Mouse (Mus musculus): ENCODE results near the gene Shisal2b.

The Shisal2b gene

GRCm38 (mm10) chr13:104816635-104817571 lies 46.8 kb downstream of the Shisal2b start, which contains the start of gene Cwc27:
Gene Cwc27 (minus strand): TSS chr13:104817142.
- peak; percentile 86 for DNase-seq (ENCODE audit: extremely low spot score, low read depth, low spot score)

GRCm38 (mm10) chr13:104816270-104816634 lies 47.4 kb downstream of the Shisal2b start:
- DNase-seq (ENCODE audit: extremely low spot score, low read depth, low spot score) = no peak

GRCm38 (mm10) chr13:104805681-104806080 lies 58.0 kb downstream of the Shisal2b start:
- peak; percentile 42 for DNase-seq (ENCODE audit: extremely low spot score, low read depth, low spot score)

GRCm38 (mm10) chr13:104799566-104800182 lies 64.0 kb downstream of the Shisal2b start:
- no peak for DNase-seq (ENCODE audit: extremely low spot score, low read depth, low spot score)

GRCm38 (mm10) chr13:104799067-104799466 lies 64.6 kb downstream of the Shisal2b start:
- no peak for DNase-seq (ENCODE audit: extremely low spot score, low read depth, low spot score)

All from hindlimb bud, embryonic 11.5 days (tissue).